Mouse (Mus musculus) erythroblast, embryonic 14.5 days (primary cell): Measurements from ENCODE around the gene Usp32.

Experiments used
- GATA1 ChIP-seq: IDR thresholded peaks from 2 replicates; pipeline ENCODE4 v1.6.1; 2012; ENCODE audit warnings: low read length, inconsistent platforms, mixed read lengths
- TAL1 ChIP-seq: IDR thresholded peaks from 3 replicates; pipeline ENCODE4 v1.6.1; 2012; ENCODE audit warnings: low read length, inconsistent platforms, mixed read lengths

DNA sequence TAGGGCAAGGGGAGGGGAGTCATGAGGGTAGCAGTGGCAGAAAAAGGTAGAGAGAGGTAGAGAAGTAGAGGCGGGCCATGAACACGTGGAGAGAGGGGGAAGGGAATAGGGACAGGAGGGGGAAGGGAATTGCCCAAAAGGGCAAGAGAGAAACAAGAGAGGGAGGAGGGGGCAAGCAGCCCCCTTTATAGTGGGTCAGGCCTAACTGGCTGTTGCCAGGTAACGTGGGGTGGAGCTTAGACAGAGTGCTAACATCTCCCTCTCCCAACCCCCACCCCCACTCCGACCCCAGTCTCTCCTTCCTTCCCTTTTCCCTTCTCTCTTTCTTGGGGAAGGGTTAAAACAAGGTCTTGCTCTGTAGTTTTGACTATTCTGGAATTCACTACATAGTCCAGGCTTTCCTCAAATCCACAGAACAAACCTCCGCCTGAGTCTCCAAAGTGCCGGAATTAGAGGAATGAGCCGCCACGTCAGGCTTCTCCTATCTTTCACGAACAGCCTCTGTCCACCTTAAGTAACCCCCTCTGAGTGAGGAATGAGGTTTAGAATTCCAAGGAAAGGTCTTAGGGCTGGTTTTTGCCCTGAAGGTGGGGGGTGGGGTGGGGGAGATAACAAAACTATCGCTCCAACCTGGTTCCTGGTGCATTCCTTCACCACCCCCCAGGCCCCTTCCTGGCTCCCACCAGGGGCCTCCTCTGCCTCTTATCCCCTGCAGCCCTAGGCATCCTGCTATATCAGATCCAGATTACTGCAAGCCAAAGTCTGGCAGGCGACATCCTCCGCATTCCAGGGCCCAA, 195.1 kb downstream of the Usp32 start:
- TF ChIP-seq TAL1 (no peak), GATA1 (no peak)
